Mouse (Mus musculus) kidney, embryonic 16.5 days (tissue): ENCODE measurements at regions not wholly inside any gene's neighbourhood (a gene's known extent, or its start where the extent isn't known, plus 50 kb on each side); places are given as distances from the start of the nearest gene placed in this dataset.

Experiments used
- ATAC-seq: fragments of 200-750 bp; cut with Nextera tagmentation; 2 replicates; pipeline ENCODE4 v1.8.0; 2017; ENCODE audit warnings: moderate TSS enrichment; ENCODE audit not compliant: low FRiP score, low TSS enrichment
- H3K27ac ChIP-seq: fragments of 300-500 bp; sonication (generic); 2 replicates; pipeline ENCODE4 v1.5.1; 2014; ENCODE audit warnings: low read length
- H3K27me3 ChIP-seq: fragments of 300-500 bp; sonication (generic); 2 replicates; pipeline ENCODE4 v1.6.1; 2014; ENCODE audit warnings: low read length, control low read depth, mixed read lengths; ENCODE audit not compliant: insufficient read depth
- H3K36me3 ChIP-seq: fragments of 300-500 bp; sonication (generic); 2 replicates; pipeline ENCODE4 v1.6.1; 2014; ENCODE audit warnings: low read length, control low read depth, mixed read lengths; ENCODE audit not compliant: insufficient read depth
- H3K4me1 ChIP-seq: fragments of 300-500 bp; sonication (generic); 2 replicates; pipeline ENCODE4 v1.6.1; 2014; ENCODE audit warnings: low read length, control low read depth, mixed read lengths; ENCODE audit not compliant: insufficient read depth
- H3K4me2 ChIP-seq: fragments of 300-500 bp; sonication (generic); replicated peaks from 2 replicates; pipeline ENCODE4 v1.6.1; 2014; ENCODE audit warnings: low read depth, low read length
- H3K4me3 ChIP-seq: fragments of 300-500 bp; sonication (generic); 2 replicates; pipeline ENCODE4 v1.5.1; 2014; ENCODE audit warnings: mild to moderate bottlenecking, low read length
- H3K9ac ChIP-seq: fragments of 300-500 bp; sonication (generic); replicated peaks from 2 replicates; pipeline ENCODE4 v1.6.1; 2014; ENCODE audit warnings: low read length
- H3K9me3 ChIP-seq: fragments of 300-500 bp; sonication (generic); 2 replicates; pipeline ENCODE4 v1.6.1; 2016; ENCODE audit warnings: low read length, control low read depth
- WGBS: fragments of 180-500 bp; shearing (Covaris S2); extraction: QIAGEN DNeasy Blood & Tissue Kit; methylation state at CpG from one replicate; pipeline ENCODE4 v1.1.7; 2014; 5-methylcytosine and 5-hydroxymethylcytosine counted together

DNA sequence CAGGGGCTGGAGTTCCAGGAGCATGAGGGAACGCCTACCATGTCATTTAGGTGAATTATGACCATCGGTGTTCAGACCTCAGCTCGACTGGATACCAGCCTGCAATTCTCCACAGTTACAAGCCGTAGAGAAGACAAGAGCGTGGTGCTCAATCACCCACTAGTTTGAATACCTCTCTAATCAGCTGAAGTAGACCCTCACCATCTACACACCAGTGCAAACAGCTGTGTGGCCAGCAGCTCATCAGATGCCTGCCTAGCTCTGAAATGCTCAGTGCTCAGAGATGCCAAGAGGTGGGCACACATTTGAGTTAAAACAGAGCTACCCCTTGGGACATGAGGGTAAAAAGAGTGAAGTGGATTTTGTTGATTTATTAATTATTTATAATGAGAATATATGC lies 660.2 kb downstream of the Magi1 start:
- no peak overlapping the region for H3K4me2 ChIP-seq
- no peaks in the 10 kb centered on the region for H3K27me3 ChIP-seq
- H3K9ac ChIP-seq, result no peak overlapping the region
- no peak overlapping the region for H3K27ac ChIP-seq
- ATAC-seq, result no peak
- H3K4me1 ChIP-seq, result peaks cover 11% of the 10 kb centered on the region; the same call in 1 of the 2 replicates
- no peaks in the 10 kb centered on the region for H3K36me3 ChIP-seq
- no peak overlapping the region for H3K4me3 ChIP-seq
- H3K9me3 ChIP-seq, result no peaks in the 10 kb centered on the region
- 8% methylated on average over 5 of the region's 5 CpGs for WGBS

DNA sequence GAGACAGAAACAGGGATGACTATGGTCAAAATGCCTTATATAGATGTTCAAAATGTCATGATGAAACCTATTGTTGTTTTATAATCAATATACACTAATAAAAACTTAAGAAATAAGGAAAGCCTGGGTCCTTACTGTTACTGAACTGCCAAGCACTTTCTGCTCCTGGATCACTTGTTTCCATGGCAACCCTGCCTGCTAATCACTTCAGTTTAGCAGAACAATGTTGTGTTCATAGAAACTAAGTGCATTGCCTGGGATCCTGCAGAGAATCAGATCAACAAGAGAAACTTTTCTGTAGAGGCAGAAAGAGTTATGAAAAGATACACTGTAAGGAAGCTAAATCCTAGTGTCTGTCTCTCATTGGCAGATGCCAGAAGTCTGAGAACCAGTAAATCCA lies 666.8 kb downstream of the Magi1 start:
- Histone ChIP-seq H3K9me3 (no peaks in the 10 kb centered on the region), H3K4me2 (no peak overlapping the region), H3K27ac (no peak overlapping the region), H3K4me3 (no peak overlapping the region), H3K36me3 (no peaks in the 10 kb centered on the region), H3K4me1 (no peaks in the 10 kb centered on the region), H3K27me3 (no peaks in the 10 kb centered on the region), H3K9ac (no peak overlapping the region)
- no peak for ATAC-seq

GRCm38 (mm10) chr6:93600376-93600775 lies 657.1 kb upstream of the Adamts9 start:
- Histone ChIP-seq H3K27ac (no peak overlapping the region), H3K36me3 (no peaks in the 10 kb centered on the region), H3K9me3 (no peaks in the 10 kb centered on the region), H3K4me3 (no peak overlapping the region), H3K4me2 (no peak overlapping the region), H3K9ac (no peak overlapping the region), H3K4me1 (no peaks in the 10 kb centered on the region), H3K27me3 (no peaks in the 10 kb centered on the region)
- no peak for ATAC-seq
- WGBS, result 93% methylated on average over 2 of the region's 2 CpGs

DNA sequence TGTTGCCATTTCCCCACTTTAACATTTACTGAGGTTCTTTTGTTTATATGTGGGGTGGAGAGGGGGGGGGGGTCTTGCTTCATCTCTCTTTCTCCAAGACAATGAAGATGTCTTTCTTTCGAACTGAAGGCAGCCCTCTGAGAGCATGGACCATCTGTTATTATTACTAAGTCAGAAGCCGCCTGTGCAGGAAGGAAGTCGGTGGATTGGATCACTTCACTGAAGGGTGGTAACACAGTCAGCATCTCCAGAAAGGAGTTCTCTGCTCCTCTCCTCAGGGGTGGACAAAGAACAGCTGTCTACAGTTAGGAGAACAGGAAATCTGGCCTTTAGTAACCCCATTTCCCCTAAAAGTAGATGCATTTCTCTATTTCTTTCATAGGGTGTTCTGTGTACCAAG lies 656.1 kb upstream of the Adamts9 start:
- Histone ChIP-seq H3K4me3 (no peak overlapping the region), H3K4me1 (no peaks in the 10 kb centered on the region), H3K27me3 (no peaks in the 10 kb centered on the region), H3K9ac (no peak overlapping the region), H3K4me2 (no peak overlapping the region), H3K36me3 (no peaks in the 10 kb centered on the region), H3K9me3 (peaks cover 5% of the 10 kb centered on the region; the same call in 1 of the 2 replicates), H3K27ac (no peak overlapping the region)
- no peak for ATAC-seq
- WGBS, result 41% methylated on average over 3 of the region's 3 CpGs

- no peak overlapping the region for H3K4me3 ChIP-seq
- H3K27ac ChIP-seq, result no peak overlapping the region
- H3K4me2 ChIP-seq, result no peak overlapping the region
- 89% methylated on average over 2 of the region's 2 CpGs for whole genome bisulfite sequencing
- no peaks in the 10 kb centered on the region for H3K27me3 ChIP-seq
- no peaks in the 10 kb centered on the region for H3K36me3 ChIP-seq
- H3K4me1 ChIP-seq, result no peaks in the 10 kb centered on the region
- no peak overlapping the region for H3K9ac ChIP-seq
- ATAC-seq, result no peak
- H3K9me3 ChIP-seq, result peaks cover 5% of the 10 kb centered on the region; the same call in 1 of the 2 replicates
Measured at GRCm38 (mm10) chr6:93589935-93590334, 646.6 kb upstream of the Adamts9 start.

DNA sequence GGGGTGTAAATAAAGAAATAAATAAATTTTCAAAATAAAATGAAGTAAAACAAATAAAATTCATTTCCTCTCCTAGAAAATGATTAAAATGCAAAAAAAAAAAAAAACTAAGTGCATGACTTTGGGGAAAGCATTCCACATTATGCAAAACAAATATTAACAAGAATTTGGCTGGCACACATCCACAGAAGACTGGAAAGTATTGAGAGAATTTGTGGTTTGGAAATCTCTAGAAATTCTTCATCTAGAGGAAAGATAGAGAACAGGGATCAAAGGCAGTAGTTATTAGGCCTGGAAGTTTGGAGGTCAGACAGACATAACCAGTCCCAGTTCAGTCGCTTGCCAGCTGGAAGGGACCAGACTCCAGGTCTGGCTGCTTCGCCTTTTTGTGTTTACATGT lies 643.6 kb upstream of the Adamts9 start:
- Histone ChIP-seq H3K27me3 (no peaks in the 10 kb centered on the region), H3K4me3 (no peak overlapping the region), H3K9me3 (no peaks in the 10 kb centered on the region), H3K36me3 (no peaks in the 10 kb centered on the region), H3K4me1 (no peaks in the 10 kb centered on the region), H3K27ac (no peak overlapping the region), H3K4me2 (no peak overlapping the region), H3K9ac (no peak overlapping the region)
- 84% methylated on average over 2 of the region's 2 CpGs for WGBS
- no peak for ATAC-seq

GRCm38 (mm10) chr6:93581141-93581540 lies 637.8 kb upstream of the Adamts9 start:
- WGBS, result 61% methylated on average over 7 of the region's 7 CpGs
- ATAC-seq, result no peak
- Histone ChIP-seq H3K4me1 (no peaks in the 10 kb centered on the region), H3K4me2 (no peak overlapping the region), H3K9me3 (no peaks in the 10 kb centered on the region), H3K9ac (no peak overlapping the region), H3K27me3 (no peaks in the 10 kb centered on the region), H3K4me3 (no peak overlapping the region), H3K27ac (no peak overlapping the region), H3K36me3 (no peaks in the 10 kb centered on the region)

GRCm38 (mm10) chr6:93580716-93581115 lies 637.4 kb upstream of the Adamts9 start:
- ATAC-seq, result no peak

DNA sequence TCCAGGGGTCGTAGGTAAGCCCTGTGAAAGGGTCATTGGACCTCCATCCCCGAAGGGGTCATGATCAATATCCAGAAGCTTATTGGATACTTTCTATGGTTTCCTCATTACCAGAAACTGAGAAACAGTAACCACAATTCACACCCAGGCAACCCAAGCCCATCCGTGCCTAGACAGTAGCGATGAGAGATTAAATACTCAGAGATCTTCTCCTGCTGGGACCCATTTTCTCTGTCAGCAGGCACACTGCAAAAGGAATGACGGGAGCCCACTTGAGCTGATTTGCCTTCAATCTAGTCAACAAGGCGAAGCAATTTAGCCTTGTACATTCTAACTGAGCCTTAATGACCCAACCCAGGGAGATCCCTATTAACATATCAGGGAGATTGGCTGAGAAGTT lies 632.0 kb upstream of the Adamts9 start:
- WGBS, result 85% methylated on average over 6 of the region's 6 CpGs
- Histone ChIP-seq H3K27me3 (no peaks in the 10 kb centered on the region), H3K36me3 (no peaks in the 10 kb centered on the region), H3K9me3 (no peaks in the 10 kb centered on the region), H3K27ac (no peak overlapping the region), H3K4me2 (no peak overlapping the region), H3K9ac (no peak overlapping the region), H3K4me1 (no peaks in the 10 kb centered on the region), H3K4me3 (no peak overlapping the region)
- no peak for ATAC-seq

More at GRCm38 (mm10) chr6:93580716-93581115, 637.4 kb upstream of the Adamts9 start:
- Histone ChIP-seq H3K36me3 (no peaks in the 10 kb centered on the region), H3K9ac (no peak overlapping the region), H3K4me3 (no peak overlapping the region), H3K4me1 (no peaks in the 10 kb centered on the region), H3K9me3 (no peaks in the 10 kb centered on the region), H3K4me2 (no peak overlapping the region), H3K27me3 (no peaks in the 10 kb centered on the region), H3K27ac (no peak overlapping the region)
- WGBS, result 73% methylated on average over 6 of the region's 6 CpGs

- Histone ChIP-seq H3K4me1 (no peaks in the 10 kb centered on the region), H3K36me3 (no peaks in the 10 kb centered on the region), H3K4me3 (no peak overlapping the region), H3K27me3 (no peaks in the 10 kb centered on the region), H3K4me2 (no peak overlapping the region), H3K27ac (no peak overlapping the region), H3K9me3 (no peaks in the 10 kb centered on the region), H3K9ac (no peak overlapping the region)
- ATAC-seq, result no peak
- 69% methylated on average over 7 of the region's 7 CpGs for WGBS
Measured at GRCm38 (mm10) chr6:93573679-93574635, 630.7 kb upstream of the Adamts9 start.
